Mouse (Mus musculus) CH12.LX (cell line): ENCODE measurements at regions not wholly inside any gene's neighbourhood (a gene's known extent, or its start where the extent isn't known, plus 50 kb on each side); places are given as distances from the start of the nearest gene placed in this dataset.

Experiments
- DNase-seq: peaks from one replicate; pipeline ENCODE4 v3.0.0-alpha.2; 2013; ENCODE audit errors: extremely low read depth
- H3K27ac ChIP-seq: 2 replicates; pipeline ENCODE4 v1.5.1; 2012; ENCODE audit warnings: low read depth, mild to moderate bottlenecking, control low read depth, moderate library complexity; ENCODE audit not compliant: insufficient read depth
- H3K27me3 ChIP-seq: replicated peaks from 2 replicates; pipeline ENCODE3; 2012; ENCODE audit warnings: inconsistent platforms
- H3K36me3 ChIP-seq, 2 experiments: replicated peaks in 1 of 2; 2 replicates each; pipeline versions ENCODE3 to v1.6.1; 2012; ENCODE audit warnings: inconsistent platforms in 1 of 2, low read length in 1 of 2, mild to moderate bottlenecking in 1 of 2, mixed read lengths in 1 of 2, moderate library complexity in 1 of 2; ENCODE audit not compliant: control insufficient read depth in 1 of 2, insufficient read depth in 1 of 2
- H3K4me1 ChIP-seq, 2 experiments: 2 replicates each; pipeline ENCODE4 v1.6.1; 2012; ENCODE audit warnings: inconsistent platforms in 1 of 2, moderate library complexity in 1 of 2; ENCODE audit not compliant: insufficient read depth in 2 of 2, control insufficient read depth in 1 of 2
- H3K4me2 ChIP-seq: 2 replicates; pipeline ENCODE4 v1.6.1; 2012; ENCODE audit warnings: low read depth, mild to moderate bottlenecking, control low read depth; ENCODE audit not compliant: poor library complexity, insufficient read depth, severe bottlenecking
- H3K4me3 ChIP-seq, 3 experiments: fragments of 150-350 bp in 1 of 3; sonication (generic) in 1 of 3; replicated peaks in 1 of 3; 2 replicates each; pipeline versions ENCODE3 to v1.5.1; 2011 to 2012; ENCODE audit warnings: low read depth in 2 of 3, low read length in 2 of 3, mild to moderate bottlenecking in 2 of 3, moderate library complexity in 2 of 3, control low read depth in 1 of 3, improper control_type of control experiment in 1 of 3, inconsistent platforms in 1 of 3, mixed read lengths in 1 of 3; ENCODE audit not compliant: poor library complexity in 1 of 3
- H3K79me2 ChIP-seq: replicated peaks from 2 replicates; pipeline ENCODE4 v1.6.1; 2012; ENCODE audit warnings: mild to moderate bottlenecking, moderate library complexity; ENCODE audit not compliant: control insufficient read depth, poor library complexity, insufficient read depth, severe bottlenecking; ENCODE audit errors: extremely low read depth
- H3K9ac ChIP-seq: 2 replicates; pipeline ENCODE4 v1.6.1; 2012; ENCODE audit warnings: low read depth, mild to moderate bottlenecking, control low read depth, moderate library complexity; ENCODE audit not compliant: insufficient read depth
- H3K9me3 ChIP-seq: replicated peaks from 2 replicates; pipeline ENCODE3; 2012; ENCODE audit warnings: low read length, inconsistent platforms, mixed read lengths
- BHLHE40 ChIP-seq: IDR thresholded peaks from 2 replicates; pipeline ENCODE4 v1.6.1; 2011; ENCODE audit warnings: mild to moderate bottlenecking, low read depth, low read length, improper control_type of control experiment
- CHD1 ChIP-seq: IDR thresholded peaks from 2 replicates; pipeline ENCODE4 v1.6.1; 2012; ENCODE audit warnings: low read depth, low read length, improper control_type of control experiment, inconsistent platforms
- CHD2 ChIP-seq: IDR thresholded peaks from 2 replicates; pipeline ENCODE4 v1.6.1; 2011; ENCODE audit warnings: low read length, improper control_type of control experiment
- CTCF ChIP-seq, 2 experiments: IDR thresholded peaks in 1 of 2; conservative IDR thresholded peaks in 1 of 2; 2 replicates each; pipeline ENCODE4 v1.5.1; 2011 to 2012; ENCODE audit warnings: low read depth in 2 of 2, low read length in 2 of 2, improper control_type of control experiment in 1 of 2, inconsistent platforms in 1 of 2, mild to moderate bottlenecking in 1 of 2, moderate library complexity in 1 of 2
- E2F4 ChIP-seq: IDR thresholded peaks from 2 replicates; pipeline ENCODE4 v1.6.1; 2011; ENCODE audit warnings: low read depth, low read length, improper control_type of control experiment; ENCODE audit not compliant: insufficient replicate concordance
- ELF1 ChIP-seq: IDR thresholded peaks from 2 replicates; pipeline ENCODE4 v1.6.1; 2014; ENCODE audit warnings: low read depth, mild to moderate bottlenecking, inconsistent platforms, low read length, improper control_type of control experiment
- HCFC1 ChIP-seq: IDR thresholded peaks from 2 replicates; pipeline ENCODE4 v1.6.1; 2012; ENCODE audit warnings: low read depth, mild to moderate bottlenecking, inconsistent platforms, low read length, improper control_type of control experiment
- IRF4 ChIP-seq: IDR thresholded peaks from 2 replicates; pipeline ENCODE4 v1.6.1; 2014; ENCODE audit warnings: low read depth, mild to moderate bottlenecking, inconsistent platforms, low read length, improper control_type of control experiment
- JUN ChIP-seq: IDR thresholded peaks from 2 replicates; pipeline ENCODE4 v1.6.1; 2011; ENCODE audit warnings: low read depth, mild to moderate bottlenecking, low read length, improper control_type of control experiment, moderate library complexity; ENCODE audit not compliant: insufficient read depth
- KAT2A ChIP-seq: IDR thresholded peaks from 2 replicates; pipeline ENCODE4 v1.6.1; 2012; ENCODE audit warnings: low read length, improper control_type of control experiment, inconsistent platforms; ENCODE audit not compliant: insufficient replicate concordance
- MAX ChIP-seq: IDR thresholded peaks from 2 replicates; pipeline ENCODE4 v1.6.1; 2011; ENCODE audit warnings: low read length, improper control_type of control experiment
- MAZ ChIP-seq: IDR thresholded peaks from 2 replicates; pipeline ENCODE4 v1.6.1; 2012; ENCODE audit warnings: low read depth, mild to moderate bottlenecking, inconsistent platforms, low read length, improper control_type of control experiment, moderate library complexity
- MYC ChIP-seq: IDR thresholded peaks from 2 replicates; pipeline ENCODE4 v1.6.1; 2011; ENCODE audit warnings: low read depth, mild to moderate bottlenecking, improper control_type of control experiment, low read length
- NELFE ChIP-seq: IDR thresholded peaks from 2 replicates; pipeline ENCODE4 v1.6.1; 2011; ENCODE audit warnings: low read depth, low read length, improper control_type of control experiment
- NRF1 ChIP-seq: IDR thresholded peaks from 2 replicates; pipeline ENCODE4 v1.6.1; 2014; ENCODE audit warnings: low read depth, mild to moderate bottlenecking, inconsistent platforms, low read length, improper control_type of control experiment, moderate library complexity
- PAX5 ChIP-seq: IDR thresholded peaks from 2 replicates; pipeline ENCODE4 v1.6.1; 2012; ENCODE audit warnings: low read length, inconsistent platforms, mixed read lengths
- POLR2AphosphoS2 ChIP-seq: IDR thresholded peaks from 2 replicates; pipeline ENCODE4 v1.6.1; 2011; ENCODE audit warnings: low read depth, low read length, improper control_type of control experiment
- RCOR1 ChIP-seq: conservative IDR thresholded peaks from 2 replicates; pipeline ENCODE4 v1.6.1; 2012; ENCODE audit warnings: low read depth, mild to moderate bottlenecking, inconsistent platforms, low read length, improper control_type of control experiment
- SMC3 ChIP-seq: IDR thresholded peaks from 2 replicates; pipeline ENCODE4 v1.6.1; 2011; ENCODE audit warnings: low read depth, low read length, improper control_type of control experiment
- UBTF ChIP-seq: IDR thresholded peaks from 2 replicates; pipeline ENCODE4 v1.6.1; 2012; ENCODE audit warnings: low read depth, mild to moderate bottlenecking, inconsistent platforms, low read length, improper control_type of control experiment, moderate library complexity
- USF2 ChIP-seq: conservative IDR thresholded peaks from 2 replicates; pipeline ENCODE4 v1.6.1; 2011; ENCODE audit warnings: low read depth, low read length, improper control_type of control experiment
- ZKSCAN1 ChIP-seq: IDR thresholded peaks from 2 replicates; pipeline ENCODE4 v1.6.1; 2012; ENCODE audit warnings: low read depth, inconsistent platforms, low read length, improper control_type of control experiment, borderline replicate concordance
- ZNF384 ChIP-seq: IDR thresholded peaks from 2 replicates; pipeline ENCODE4 v1.6.1; 2012; ENCODE audit warnings: low read depth, low read length, improper control_type of control experiment, inconsistent platforms
- dilution Hi-C: fragments of 300-500 bp; cut with MboI; formaldehyde crosslinking; loops from 2 replicates; pipeline ENCODE4 v1.14.3; 2020; ENCODE audit warnings: low sequenced_read_pairs; ENCODE audit not compliant: extremely low pct_unique_long_range_greater_than_20kb, extremely low pct_ligation_motif_present
- in situ Hi-C: fragments of 300-500 bp; cut with MboI; formaldehyde crosslinking; loops from 3 replicates; pipeline ENCODE4 v1.14.3; 2019; ENCODE audit warnings: low sequenced_read_pairs, low pct_ligation_motif_present, low pct_unique_long_range_greater_than_20kb, mixed read lengths

DNA sequence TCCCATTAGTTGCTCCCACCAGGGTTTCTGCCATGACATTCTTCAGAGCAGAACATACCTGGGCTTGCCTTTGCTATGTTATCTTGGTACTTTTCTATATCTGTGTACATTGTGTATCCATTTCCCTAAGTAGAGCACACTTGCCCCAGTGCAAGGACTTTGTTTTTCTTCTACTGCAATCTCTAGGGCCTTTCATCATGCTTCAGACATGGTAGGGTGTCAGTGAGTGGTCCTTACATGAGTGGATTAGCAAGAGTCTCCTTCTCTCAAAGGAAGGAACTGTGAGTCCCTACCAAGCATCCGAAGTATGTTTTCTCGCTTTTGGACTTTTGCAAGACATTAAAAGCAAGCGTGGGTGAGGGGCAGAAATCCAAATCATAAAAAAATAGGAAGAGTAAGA, 351.4 kb upstream of the Dach1 start:
- dilution Hi-C loops (no loop called here), in situ Hi-C loops (no loop called here)

DNA sequence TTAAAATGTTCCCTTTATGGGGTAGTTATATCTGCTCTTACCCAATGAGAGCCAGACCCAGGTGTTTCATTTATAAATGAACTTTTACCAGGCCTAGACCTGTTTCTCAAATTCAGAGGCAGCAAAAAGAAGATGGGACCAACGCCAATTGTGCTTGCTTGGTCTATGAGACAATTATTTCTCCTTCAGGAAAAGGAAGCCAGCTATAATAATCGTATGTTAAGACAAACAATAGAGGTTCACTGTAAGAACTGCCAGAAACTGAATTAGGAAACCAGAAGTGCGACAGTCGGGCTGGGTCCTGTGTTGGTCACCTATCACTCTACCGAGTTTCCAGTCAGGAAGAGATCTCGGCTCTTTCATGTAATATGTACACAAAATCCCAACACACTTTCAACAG, 335.8 kb upstream of the Dach1 start:
- Histone ChIP-seq H3K27me3 (no peaks in the 10 kb centered on the region), H3K4me1 (no peaks in the 10 kb centered on the region), H3K9ac (no peak overlapping the region), H3K4me2 (no peak overlapping the region), H3K4me3 (no peak overlapping the region), H3K36me3 (no peaks in the 10 kb centered on the region), H3K79me2 (no peaks in the 10 kb centered on the region), H3K9me3 (peaks cover 35% of the 10 kb centered on the region), H3K27ac (no peak overlapping the region)
- in situ Hi-C loops = no loop called here
- dilution Hi-C loops = no loop called here
- DNase-seq = no peak
- TF ChIP-seq MYC (no peak), NRF1 (no peak), E2F4 (no peak), JUN (no peak), ZKSCAN1 (no peak), SMC3 (no peak), BHLHE40 (no peak), KAT2A (no peak), UBTF (no peak), IRF4 (no peak)

More for the DNA sequence above, 351.4 kb upstream of the Dach1 start:
- Histone ChIP-seq H3K79me2 (no peaks in the 10 kb centered on the region), H3K9ac (no peak overlapping the region), H3K27me3 (no peaks in the 10 kb centered on the region), H3K4me2 (no peak overlapping the region), H3K4me3 (no peak overlapping the region), H3K9me3 (peaks cover 44% of the 10 kb centered on the region), H3K27ac (no peak overlapping the region), H3K36me3 (no peaks in the 10 kb centered on the region), H3K4me1 (no peaks in the 10 kb centered on the region)
- no peak for DNase-seq
- TF ChIP-seq CHD1 (no peak), E2F4 (no peak), CHD2 (no peak), ZNF384 (no peak), UBTF (no peak), CTCF (conservative IDR thresholded peaks at IDR 0.05 in 1 of 2, IDR thresholded peaks at IDR 0.05 in 1 of 2; ENCODE audit: low read depth in 2 of 2, low read length in 2 of 2) (no peak), SMC3 (no peak), RCOR1 (no peak), ELF1 (no peak), ZKSCAN1 (no peak), USF2 (no peak), BHLHE40 (no peak), MAZ (no peak), MAX (no peak), JUN (no peak), HCFC1 (no peak), PAX5 (no peak), POLR2AphosphoS2 (no peak), NELFE (no peak)
